Mouse (Mus musculus) left cerebral cortex, postnatal 10 days (tissue): ENCODE data around the gene Cd101. TPM values are rescaled to one million over a fixed set of nuclear protein-coding genes. Genes with fewer than 3 reads are reported as not detected.

Experiments used
- DNase-seq, 2 experiments: peaks; one replicate each; pipeline ENCODE4 v3.0.0; 2021 to 2022; ENCODE audit warnings: low spot score in 2 of 2, mixed read lengths in 1 of 2; ENCODE audit errors: extremely low spot score in 1 of 2
- intact Hi-C: fragments of 180-260 bp; cut with DNase I; formaldehyde crosslinking; loops from one replicate; pipeline ENCODE4 v1.15.1; 2025
- total RNA-seq, 2 experiments: library from RNA; stranded (reverse); gene quantifications; 2 replicates each; pipeline ENCODE4 v1.2.3; 2021

The Cd101 gene
- total RNA-seq = under 1 TPM; 0.10 to 0.30 TPM

DNA sequence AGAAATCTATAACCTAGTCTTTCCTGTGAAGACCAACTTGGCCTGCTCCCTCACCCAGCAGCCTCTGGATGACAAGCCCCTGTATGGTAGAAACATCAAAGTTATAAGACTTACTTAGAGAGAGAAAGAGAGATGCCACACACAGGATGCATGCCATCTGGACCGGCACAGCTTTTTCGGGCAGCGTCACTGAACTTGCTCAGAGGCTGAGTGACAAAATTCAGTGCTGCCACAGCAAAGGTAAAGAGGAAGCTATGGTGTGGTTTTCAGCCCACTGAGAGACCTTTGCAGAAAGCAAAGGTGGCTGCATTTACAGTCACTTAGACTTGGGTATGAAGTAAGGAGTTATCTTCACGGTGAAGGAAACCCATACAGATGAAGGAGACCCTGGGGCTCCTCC lies at the start of gene Cd101:
Gene Cd101 (minus strand): TSS at position 218 of the 400 bp plus-strand sequence.
- DNase-seq = no peak
- intact Hi-C loops = no loop called here

DNA sequence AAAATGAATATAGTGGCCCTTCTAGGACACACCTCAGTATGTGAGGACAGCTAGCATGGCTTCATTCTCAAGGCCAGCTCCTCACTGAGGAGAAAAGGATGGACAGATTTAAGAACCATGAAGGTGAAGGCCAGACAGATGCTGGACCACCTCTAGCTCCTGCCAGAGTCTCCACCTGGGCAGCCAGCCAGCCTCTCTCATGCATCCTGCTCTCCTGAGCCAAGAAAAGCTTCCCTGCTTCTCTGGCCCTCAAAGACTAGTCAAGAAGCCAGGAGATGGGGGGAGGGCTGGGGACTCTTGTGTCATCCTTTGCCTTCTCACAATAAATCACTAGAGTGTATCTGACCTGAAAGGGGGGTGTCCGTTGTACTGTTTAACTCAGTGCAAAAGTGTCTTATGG lies 49.0 kb upstream of the Cd101 start:
- intact Hi-C loops = no loop called here
- DNase-seq = peak in 1 of 2 experiments; percentile 88

DNA sequence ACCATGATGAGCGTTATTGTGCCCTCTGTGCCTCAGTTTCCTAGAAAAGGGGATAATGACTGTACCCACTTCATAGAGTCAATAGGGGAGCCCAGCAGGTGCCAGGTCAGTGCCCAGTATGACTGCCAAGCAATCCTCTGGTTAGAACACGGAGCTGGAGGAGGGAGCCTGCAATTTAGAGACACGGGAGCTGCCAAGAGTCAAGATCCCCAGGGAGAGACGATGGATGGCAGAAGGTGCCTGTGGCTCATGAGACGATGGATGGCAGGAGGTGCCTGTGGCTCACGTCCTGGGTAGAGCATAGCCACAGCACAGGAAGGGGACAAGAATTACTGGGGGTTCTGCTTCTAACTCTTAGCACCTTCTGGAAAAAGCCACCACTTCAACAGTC lies 48.3 kb upstream of the Cd101 start:
- intact Hi-C loops = no loop called here
- no peak for DNase-seq

DNA sequence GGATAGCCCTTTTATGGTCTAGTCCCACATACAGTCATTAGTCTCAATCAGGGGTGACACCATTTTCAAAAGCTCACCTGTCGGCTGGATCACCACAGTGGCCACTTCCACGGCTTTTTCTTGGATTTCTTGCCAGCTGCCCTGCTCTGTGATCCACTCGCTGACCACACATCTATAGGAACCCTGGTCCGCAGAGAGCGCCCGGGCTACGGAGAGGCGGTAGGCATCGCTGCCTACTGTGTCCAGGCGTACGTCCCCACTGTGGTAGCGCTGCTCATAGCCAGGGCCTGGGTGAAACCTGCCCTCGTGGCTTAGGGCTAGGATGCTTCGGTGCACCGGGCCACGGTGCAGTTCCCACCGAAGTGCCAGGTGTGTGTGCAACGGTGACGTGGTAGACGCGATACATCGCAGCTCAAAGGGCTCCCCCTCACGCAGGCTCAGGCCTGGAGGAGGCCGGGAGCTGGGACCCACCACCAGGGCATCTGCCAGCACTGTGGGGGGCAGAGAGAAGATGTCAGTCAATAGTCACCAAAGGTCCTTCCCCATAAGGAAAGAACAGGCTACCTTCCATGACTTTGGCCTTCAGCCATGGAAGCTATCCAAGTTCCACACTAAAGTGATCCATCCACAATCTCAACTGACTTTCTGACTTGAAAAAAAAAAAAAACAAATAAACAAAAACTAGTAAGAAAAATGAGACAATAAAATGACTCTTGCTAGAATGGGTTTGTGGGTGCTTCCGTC lies 47.8 kb upstream of the Cd101 start:
- peak in 1 of 2 experiments; percentile 63 for DNase-seq
- intact Hi-C loops = no loop called here

DNA sequence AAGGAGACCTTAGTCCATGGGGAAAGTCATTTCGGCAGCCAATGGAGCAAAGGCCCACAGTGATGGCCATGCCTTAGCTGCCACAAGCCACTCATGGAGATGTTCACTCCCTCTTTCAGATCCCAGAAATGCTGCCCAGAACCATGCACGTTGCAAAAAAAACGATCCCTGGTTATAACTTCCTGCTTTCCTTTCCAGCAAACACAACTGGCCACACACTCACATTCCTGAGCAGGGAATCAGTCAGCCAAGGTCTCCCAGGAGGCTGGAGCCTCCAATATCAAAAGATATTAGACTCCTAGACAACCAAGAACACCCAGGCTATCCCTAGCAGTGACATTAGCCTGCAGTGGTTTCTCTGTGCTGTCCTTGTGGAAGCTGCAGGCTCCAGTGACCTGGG lies 46.5 kb upstream of the Cd101 start:
- intact Hi-C loops = no loop called here
- DNase-seq = no peak

DNA sequence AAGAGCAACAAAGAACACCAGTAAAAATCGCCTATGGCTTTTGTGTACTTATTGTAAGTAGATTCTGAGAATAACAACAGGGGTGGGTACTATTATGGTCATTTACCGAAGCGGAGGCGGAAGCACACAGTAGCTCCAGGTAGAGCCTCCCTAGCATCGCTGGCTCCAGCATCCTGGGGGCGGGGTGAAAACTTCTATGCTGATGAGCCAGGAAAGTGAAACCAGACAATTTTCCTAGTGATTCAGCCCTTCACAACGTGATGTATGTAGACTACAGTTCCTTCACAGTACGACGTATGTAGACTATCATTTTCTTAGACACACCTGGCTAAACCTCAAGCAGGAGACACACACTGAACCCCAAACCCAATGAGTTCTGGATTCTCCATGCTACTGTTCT lies 44.0 kb upstream of the Cd101 start:
- DNase-seq = no peak
- intact Hi-C loops = no loop called here

DNA sequence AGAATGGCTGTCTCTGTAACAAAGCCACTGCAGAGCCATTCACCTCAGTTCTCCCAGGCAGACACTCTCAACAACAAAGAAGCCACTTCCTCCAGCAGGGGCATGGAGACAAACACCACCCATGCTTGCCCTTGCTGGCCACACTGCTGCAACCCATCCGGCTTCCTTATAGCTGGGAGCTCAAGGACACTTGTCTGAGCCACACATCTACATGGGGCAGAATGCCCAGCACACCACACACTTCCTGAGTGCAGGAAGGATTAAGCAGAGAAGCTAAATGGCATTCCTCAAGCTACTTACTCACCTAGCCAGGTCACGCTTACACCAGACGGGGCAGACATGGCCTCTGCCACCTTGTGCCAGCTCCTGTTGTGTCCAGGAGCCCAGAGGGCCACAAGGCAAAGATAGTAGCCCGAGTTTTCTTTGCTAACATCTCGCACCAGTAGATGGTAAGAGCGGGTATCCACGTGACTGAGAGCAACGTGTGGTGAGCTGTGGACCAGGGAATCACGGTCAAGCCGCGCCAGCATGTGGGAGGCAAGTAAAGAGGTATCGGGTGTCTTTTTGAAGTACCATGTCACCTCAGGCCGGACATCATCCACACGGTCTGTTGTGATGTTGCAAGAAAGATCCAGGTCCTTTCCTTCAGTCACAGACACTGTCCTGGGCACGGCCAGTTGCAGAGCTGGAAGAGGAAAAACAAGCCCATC lies 43.3 kb upstream of the Cd101 start:
- intact Hi-C loops = no loop called here
- DNase-seq = no peak

DNA sequence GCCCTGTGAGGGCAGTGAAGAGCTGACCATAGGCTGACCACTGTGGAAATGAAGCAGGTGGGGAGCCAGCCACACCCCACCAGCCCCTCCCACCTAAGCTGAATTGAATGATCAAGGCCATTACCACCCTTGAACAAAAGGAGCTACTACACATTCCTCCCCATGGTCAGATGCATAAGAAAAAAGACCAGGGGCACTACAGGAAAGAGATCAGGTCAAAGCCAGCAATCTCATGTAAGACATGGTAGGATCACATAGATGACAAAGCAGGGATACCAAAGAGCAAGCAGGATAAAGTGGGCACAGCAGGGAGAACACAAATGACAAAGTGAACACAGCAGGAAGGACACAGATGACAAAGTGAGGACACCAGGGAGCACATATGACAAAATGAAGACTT lies 42.2 kb upstream of the Cd101 start:
- intact Hi-C loops = no loop called here
- no peak for DNase-seq

DNA sequence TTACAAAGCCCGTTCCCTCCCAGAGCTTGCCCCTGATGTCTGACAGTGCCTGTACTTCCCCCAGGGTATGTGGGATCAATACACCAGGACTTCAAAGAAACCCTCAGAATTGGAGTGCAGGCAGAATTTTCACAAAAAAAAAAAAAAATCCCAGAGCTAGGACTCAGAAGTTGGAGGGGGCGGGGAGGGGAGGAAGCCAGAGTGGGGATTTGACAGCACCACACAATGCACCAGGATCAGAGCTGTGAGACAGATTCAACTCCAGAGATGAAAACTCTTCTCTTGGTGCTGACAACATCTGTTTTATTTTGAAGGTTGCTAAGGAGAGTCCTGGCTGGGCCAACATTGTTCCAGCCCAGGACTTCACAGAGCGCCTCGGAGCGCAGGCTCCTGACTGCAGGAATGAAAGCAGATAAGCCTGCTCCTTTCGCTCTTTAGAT lies 41.5 kb upstream of the Cd101 start:
- intact Hi-C loops = no loop called here
- no peak for DNase-seq

DNA sequence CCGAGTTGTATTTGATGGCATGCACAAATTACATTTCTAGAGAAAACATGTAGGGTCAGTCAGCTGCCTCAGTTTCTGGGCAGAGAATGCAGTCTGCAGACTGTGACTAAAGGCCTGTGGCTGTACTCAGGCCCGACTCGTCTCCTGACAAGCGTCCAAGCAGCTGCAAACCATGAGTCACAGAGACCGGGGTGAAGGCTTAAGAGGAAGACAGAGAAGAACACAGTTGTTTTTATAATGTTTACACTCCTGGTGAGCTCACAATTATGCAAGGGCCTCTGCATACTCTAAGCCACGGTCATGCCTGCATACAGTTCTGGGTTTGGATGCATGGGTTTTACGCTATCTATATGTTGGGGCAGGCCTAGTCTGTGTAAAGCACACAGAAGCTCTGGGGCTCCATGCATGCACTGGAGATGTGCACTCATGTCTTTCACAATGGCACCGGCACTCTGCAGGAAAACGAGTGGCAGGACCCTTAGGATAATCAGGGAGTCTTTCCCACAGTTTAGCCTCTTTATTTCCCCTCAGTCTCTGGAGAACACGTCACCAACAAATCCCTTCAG lies 41.0 kb upstream of the Cd101 start:
- no peak for DNase-seq
- intact Hi-C loops = no loop called here

DNA sequence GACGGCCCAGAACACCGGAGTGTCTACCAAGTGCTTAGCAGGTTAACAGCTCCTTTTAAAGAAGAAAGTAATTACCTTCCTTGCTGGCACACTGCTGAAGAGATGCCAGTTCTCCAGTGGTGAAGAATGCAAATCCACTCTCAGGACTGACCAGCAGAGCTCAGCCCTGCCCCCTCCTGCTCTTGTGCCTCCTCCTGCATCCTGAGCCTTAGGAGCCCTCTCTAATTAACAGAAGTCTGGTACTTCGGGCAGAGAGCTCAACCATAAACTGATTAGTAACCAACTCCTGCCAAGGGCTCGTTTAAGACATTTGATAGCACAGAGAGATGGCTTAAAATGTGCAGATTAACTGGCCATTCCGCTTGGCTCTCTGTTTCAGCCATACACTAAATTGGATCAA lies 39.3 kb upstream of the Cd101 start:
- intact Hi-C loops = no loop called here
- DNase-seq = no peak

DNA sequence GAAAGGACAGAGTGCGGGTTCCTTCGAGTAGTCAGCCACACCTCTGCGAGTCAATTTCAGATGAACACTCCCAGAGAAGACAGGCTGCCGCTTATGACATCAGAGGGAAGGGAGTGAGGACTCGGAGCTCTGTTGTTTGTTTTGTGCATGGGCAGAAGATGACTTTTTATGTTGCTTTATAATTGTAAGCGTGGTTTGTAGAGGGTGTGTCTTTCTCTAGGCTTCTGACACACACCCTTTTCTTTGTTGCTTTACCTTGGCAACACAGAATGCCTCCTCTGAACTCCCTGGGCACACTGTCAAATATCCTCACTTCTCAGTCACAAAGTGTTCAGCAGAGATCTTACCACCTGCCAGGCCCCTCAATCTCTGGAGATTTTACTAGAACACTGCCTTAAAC lies 36.8 kb upstream of the Cd101 start:
- DNase-seq = no peak
- intact Hi-C loops = no loop called here

DNA sequence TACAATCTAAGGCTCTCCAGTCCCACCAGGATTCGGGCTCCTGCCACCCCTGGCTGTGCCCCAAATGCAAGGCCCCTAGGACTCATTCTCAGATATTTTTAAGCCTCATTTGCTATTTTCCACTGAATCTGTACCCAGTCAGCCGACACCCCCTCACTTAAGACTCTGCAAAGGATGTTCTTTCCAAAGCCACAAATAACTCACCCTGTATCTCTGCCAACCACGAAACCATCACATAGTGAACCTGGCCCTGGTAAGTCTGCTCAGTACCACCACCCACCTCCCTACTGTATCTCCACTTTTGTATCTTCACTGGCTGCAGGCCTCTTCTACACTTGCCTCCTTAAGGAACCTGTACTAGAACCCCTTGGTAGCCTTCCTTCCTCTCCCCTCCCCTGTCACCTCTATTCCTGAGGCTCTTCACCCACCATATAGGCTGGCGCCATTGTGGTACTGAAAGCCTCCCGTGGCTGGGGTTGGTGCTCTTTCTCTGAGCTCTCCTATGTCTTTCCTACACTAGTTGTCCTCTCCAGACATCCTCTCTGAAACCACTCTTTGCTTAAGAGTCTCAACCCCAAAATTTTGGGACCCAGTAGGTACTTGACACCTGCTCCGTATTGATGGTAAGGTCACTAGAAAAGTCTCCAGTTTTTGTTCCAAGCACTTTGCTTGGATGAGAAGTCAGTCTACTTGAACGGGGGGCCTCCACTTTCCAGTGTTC lies 32.7 kb upstream of the Cd101 start:
- no peak for DNase-seq
- intact Hi-C loops = no loop called here

DNA sequence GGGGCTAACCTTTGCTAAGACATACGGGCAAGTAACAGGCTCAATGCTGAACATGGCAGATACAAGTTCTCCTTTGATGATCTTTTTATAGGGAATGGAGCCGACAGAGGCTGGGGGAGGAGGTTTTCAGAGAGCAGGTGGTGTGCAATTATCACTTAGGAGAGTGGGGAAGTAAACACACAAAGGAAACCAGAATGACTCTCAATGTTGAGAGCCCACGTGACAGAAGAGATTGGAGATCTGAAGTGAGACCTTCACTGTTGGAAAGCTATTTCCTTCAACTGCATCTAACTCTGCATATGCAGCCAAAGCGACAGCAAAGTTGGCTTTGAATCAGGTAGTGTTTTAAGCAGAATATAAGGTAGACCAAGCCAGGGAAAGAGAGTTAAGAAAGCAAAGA lies 29.9 kb upstream of the Cd101 start:
- intact Hi-C loops = no loop called here
- DNase-seq = no peak

DNA sequence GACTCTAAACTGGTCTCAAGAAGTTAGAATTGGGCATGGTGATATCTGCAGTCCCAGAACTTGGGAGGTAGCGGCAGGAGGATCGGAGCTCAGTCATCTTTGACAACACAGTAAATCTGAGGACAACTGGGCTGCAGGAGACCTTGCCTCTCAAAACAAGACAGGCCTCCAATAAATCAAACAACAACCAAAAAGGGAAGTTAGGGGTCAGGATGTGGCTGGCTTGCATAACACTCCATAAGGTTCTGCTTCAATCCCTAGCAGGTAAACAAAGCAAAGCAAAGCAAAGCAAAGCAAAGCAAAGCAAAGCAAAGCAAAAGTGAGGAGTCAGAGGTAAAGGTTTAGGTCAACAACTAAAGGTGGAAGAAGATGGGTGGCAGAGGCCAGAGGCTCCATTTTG lies 28.8 kb upstream of the Cd101 start:
- intact Hi-C loops = no loop called here
- no peak for DNase-seq

DNA sequence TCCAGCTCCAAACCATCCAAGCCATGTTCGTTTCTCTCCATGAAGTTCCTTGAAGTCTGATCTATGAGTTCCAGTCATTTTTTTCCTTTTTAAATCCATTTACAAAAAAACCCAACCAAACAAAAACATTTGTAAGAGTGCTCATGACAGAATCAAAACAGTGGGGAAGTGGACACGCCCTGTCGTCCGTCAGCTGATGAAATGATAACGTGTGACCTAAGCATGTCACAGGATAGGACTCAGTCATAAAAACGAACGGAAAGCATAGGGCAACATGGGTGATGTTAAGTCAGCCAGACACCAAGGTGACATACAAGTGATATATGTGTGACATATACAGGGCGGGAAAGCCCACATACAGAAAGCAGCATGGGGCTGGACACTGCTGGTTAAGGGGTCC lies 25.9 kb upstream of the Cd101 start:
- no peak for DNase-seq
- intact Hi-C loops = no loop called here

DNA sequence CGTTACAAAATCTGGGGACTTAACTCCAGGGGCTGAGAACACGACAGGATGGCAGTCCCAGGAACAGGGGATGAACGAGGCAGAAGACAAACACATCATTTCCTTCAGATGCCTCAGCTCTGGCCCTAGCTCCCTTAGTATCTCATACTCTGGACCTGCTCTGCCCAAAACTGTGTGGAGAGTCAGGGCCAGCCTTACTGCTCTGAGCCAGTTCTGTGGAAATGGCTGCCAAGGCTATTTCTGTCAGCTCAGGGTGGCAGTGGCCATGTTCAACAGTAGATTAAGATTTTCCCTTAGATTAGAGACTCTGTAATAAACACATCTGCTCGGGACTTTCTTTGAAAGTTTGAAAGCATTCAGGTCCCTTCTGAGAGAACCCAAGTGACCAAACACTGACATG lies 22.2 kb upstream of the Cd101 start:
- intact Hi-C loops = no loop called here
- DNase-seq = no peak

DNA sequence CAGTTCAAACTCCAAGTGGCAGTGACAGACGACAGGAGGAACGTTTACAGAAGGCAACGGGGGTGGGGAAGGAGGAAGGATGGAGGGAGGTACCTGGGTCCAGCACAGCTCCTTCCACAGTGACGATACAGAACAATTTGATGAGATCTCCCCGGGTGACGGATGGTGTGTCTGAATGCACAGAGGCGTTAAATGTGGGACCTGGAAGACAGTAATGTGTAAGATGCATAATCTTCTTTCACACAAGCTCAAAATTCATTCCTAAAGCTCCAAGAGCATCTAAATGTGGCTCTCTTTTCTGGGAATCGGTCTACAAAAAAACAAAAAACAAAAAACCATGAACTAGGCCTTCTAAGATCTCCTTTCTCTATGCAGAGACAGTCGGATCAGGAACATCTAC lies 20.6 kb upstream of the Cd101 start:
- no peak for DNase-seq

DNA sequence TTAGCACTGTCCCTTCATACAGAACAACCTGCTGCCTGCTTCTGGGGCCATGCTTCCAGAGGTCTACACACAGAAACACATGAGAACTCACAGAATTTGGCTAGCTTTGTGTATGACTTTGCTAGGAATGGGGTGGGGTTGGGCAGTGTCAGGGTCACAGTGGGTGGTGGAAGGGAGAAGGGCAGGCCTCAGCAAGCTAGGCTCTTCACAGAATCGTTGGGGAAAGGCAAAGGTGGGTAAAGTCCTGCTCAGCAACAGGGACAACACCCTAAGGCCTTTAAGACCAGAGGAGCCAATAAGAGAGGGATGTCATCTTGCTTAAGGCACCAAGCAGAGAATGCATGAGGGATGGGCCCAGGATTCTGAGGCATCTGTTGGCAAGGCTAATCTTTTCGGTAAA lies 19.4 kb upstream of the Cd101 start:
- intact Hi-C loops = no loop called here
- DNase-seq = no peak

More for the DNA sequence above, 20.6 kb upstream of the Cd101 start:
- intact Hi-C loops = no loop called here
